In the genomic region with DNA sequence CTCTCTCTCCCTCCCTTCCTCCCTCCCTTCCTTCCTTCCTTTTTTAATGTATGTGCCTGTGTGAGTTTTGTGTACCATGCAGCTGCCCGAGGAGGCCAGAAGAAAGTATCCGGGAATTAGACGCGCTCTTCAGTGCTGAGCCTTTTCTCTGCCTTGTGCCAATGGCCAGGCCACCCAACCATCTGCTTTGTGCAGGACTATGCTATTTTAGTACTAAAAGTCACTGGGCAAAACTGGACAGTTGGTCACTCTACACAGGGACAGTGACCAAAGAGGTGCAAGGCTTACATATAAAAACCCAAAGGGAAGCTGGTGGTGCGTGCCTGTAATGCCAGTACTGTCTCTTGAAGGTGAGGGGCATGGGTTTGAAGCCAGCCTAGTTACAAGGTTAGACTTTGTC, we compare ENCODE assay signal across 30 mouse cellular contexts. TPM values are rescaled to one million over a fixed set of nuclear protein-coding genes. Genes with fewer than 3 reads are reported as not detected.
A peak's percentile ranks its signal among the peaks of the same experiment; 100 is the strongest.
DNase-seq lines count a peak whose midpoint lies in the region; ATAC-seq and TF ChIP-seq lines count a peak whose summit lies in the region.
"Had no signal": no experiment of that assay in that cellular context is flagged by ENCODE, and none has a peak within 500 bp of the region (broad histone marks: within the 10 kb centered on the region; RNA-seq: fewer than 3 reads in every experiment).

No protein-coding gene starts in this region.

- H3K9ac ChIP-seq in hindbrain, postnatal 0 days (replicated peaks; ENCODE audit: low read length): no peak overlapping the region
- H3K9ac ChIP-seq: embryonic facial prominence, embryonic 13.5 days; kidney, embryonic 15.5 days; limb, embryonic 13.5 days; liver, embryonic 13.5 days; neural tube, embryonic 12.5 days had no signal

- peak overlapping the region; percentile 73; the same call in 1 of the 2 replicates for H3K27ac ChIP-seq in layer of hippocampus, adult 2 months
- peak overlapping the region; percentile 61; the same call in 1 of the 2 replicates for H3K27ac ChIP-seq in limb, embryonic 10.5 days
- no peak overlapping the region for H3K27ac ChIP-seq in hindbrain, postnatal 0 days
- H3K27ac ChIP-seq: embryonic facial prominence, embryonic 13.5 days; hindbrain, embryonic 10.5 days; kidney, embryonic 15.5 days; liver, embryonic 13.5 days; neural tube, embryonic 12.5 days had no signal

- no peak for ATAC-seq in hindbrain, postnatal 0 days
- ATAC-seq: activated CD4-positive, CD25-positive, alpha-beta regulatory T cell, adult 4 months; forebrain, embryonic 14.5 days; hindbrain, embryonic 16.5 days; intestine, postnatal 0 days had no signal

- intact Hi-C loops in left cerebral cortex, postnatal 25 days (cut with DNase I): no loop called here

- H3K4me1 ChIP-seq in limb, embryonic 10.5 days: peaks cover 48% of the 10 kb centered on the region
- peaks cover 7% of the 10 kb centered on the region; the same call in 1 of the 2 replicates for H3K4me1 ChIP-seq in hindbrain, postnatal 0 days (ENCODE audit: insufficient read depth, low read length)

- no peaks in the 10 kb centered on the region for H3K9me3 ChIP-seq in limb, embryonic 10.5 days (replicated peaks)
- no peaks in the 10 kb centered on the region for H3K9me3 ChIP-seq in hindbrain, postnatal 0 days (ENCODE audit: low read length)
- H3K9me3 ChIP-seq: embryonic facial prominence, embryonic 13.5 days; hindbrain, embryonic 10.5 days; kidney, embryonic 15.5 days; limb, embryonic 13.5 days; liver, embryonic 13.5 days; neural tube, embryonic 12.5 days had no signal

- DNase-seq in layer of hippocampus, adult 2 months (ENCODE audit: low spot score in 2 of 2): no peak
- no peak for DNase-seq in layer of hippocampus, adult 9-11 months
- DNase-seq in brain, adult 2 months (ENCODE audit: low read depth, low spot score): peak; percentile 95
- DNase-seq in cerebellum, adult 9-10 months: peak; percentile 89
- DNase-seq in limb, embryonic 10.5 days (ENCODE audit: low spot score): no peak
- no peak for DNase-seq in kidney, postnatal 14 days
- DNase-seq in left cerebral cortex, postnatal 25 days (ENCODE audit: low spot score in 2 of 2): no peak
- DNase-seq in hindbrain, postnatal 0 days (ENCODE audit: low spot score): no peak
- DNase-seq: adrenal gland, adult 8-10 months; embryo, embryonic 11 days; heart, postnatal 10 days; kidney, postnatal 4 days; liver, embryonic 13.5 days; lung, adult 2 months; lung, postnatal 14 days; midbrain, embryonic 14.5 days; right cerebral cortex, postnatal 25 days; spleen, adult 18-20 months; thymus, postnatal 25 days had no signal

- no peak overlapping the region for H3K4me2 ChIP-seq in hindbrain, postnatal 0 days (ENCODE audit: low read depth, low read length)
- H3K4me2 ChIP-seq: embryonic facial prominence, embryonic 13.5 days; heart, embryonic 11.5 days; kidney, embryonic 15.5 days; limb, embryonic 13.5 days; liver, embryonic 13.5 days; neural tube, embryonic 12.5 days had no signal

- WGBS in limb, embryonic 10.5 days: 82% methylated on average over 5 of the region's 5 CpGs
- WGBS in hindbrain, postnatal 0 days: 57% methylated on average over 5 of the region's 5 CpGs

- no peak overlapping the region for H3K4me3 ChIP-seq in layer of hippocampus, adult 2 months
- no peak overlapping the region for H3K4me3 ChIP-seq in limb, embryonic 10.5 days
- no peak overlapping the region for H3K4me3 ChIP-seq in hindbrain, postnatal 0 days (ENCODE audit: low read length)
- H3K4me3 ChIP-seq: embryonic facial prominence, embryonic 13.5 days; erythroblast, embryonic 14.5 days; hindbrain, embryonic 10.5 days; kidney, embryonic 15.5 days; limb, embryonic 13.5 days; liver, embryonic 13.5 days; neural tube, embryonic 12.5 days had no signal

- no peak for TF ChIP-seq CTCF in layer of hippocampus, adult 2 months (conservative IDR thresholded peaks at IDR 0.05)
- TF ChIP-seq CTCF in hindbrain, postnatal 0 days (IDR thresholded peaks at IDR 0.05; ENCODE audit: low read depth): no peak

- no peaks in the 10 kb centered on the region for H3K36me3 ChIP-seq in limb, embryonic 10.5 days
- no peaks in the 10 kb centered on the region for H3K36me3 ChIP-seq in hindbrain, postnatal 0 days (ENCODE audit: insufficient read depth, low read length)
- H3K36me3 ChIP-seq: embryonic facial prominence, embryonic 13.5 days; hindbrain, embryonic 10.5 days; kidney, embryonic 15.5 days; limb, embryonic 13.5 days; liver, embryonic 13.5 days; neural tube, embryonic 12.5 days had no signal

- peaks cover 17% of the 10 kb centered on the region for H3K27me3 ChIP-seq in limb, embryonic 10.5 days (ENCODE audit: low read depth, poor library complexity, severe bottlenecking)
- no peaks in the 10 kb centered on the region for H3K27me3 ChIP-seq in hindbrain, postnatal 0 days (ENCODE audit: insufficient read depth, low read length)
- H3K27me3 ChIP-seq: limb, embryonic 13.5 days; liver, embryonic 13.5 days; neural tube, embryonic 12.5 days had no signal

RNA-seq across cellular contexts. Expression of gene Slc2a3, which starts 33.2 kb away (rescaled TPM):
- 100 to 1,000 TPM; 104 to 109 TPM for total RNA-seq in layer of hippocampus, adult 2 months (2021)
- 61.3 and 74.0 TPM in 2 replicates for polyA plus RNA-seq in limb, embryonic 10.5 days (2016; fragmentation: Nextera tagmentation; extraction: Ambion mirVana)
- 100 to 1,000 TPM; 142 to 156 TPM for total RNA-seq in left cerebral cortex, postnatal 25 days (2021)
- total RNA-seq in hindbrain, postnatal 0 days (2014; rRNA removed): 108 and 129 TPM in 2 replicates
- polyA plus RNA-seq in hindbrain, postnatal 0 days (2015; fragmentation: Nextera tagmentation; extraction: Ambion mirVana): 48.9 and 49.7 TPM in 2 replicates

RNA-seq across cellular contexts. Expression of gene Foxj2, which starts 51.5 kb away (rescaled TPM):
- 10 to 100 TPM; 28.8 to 30.7 TPM for total RNA-seq in layer of hippocampus, adult 2 months (2021)
- 1.7 and 3.2 TPM in 2 replicates for polyA plus RNA-seq in limb, embryonic 10.5 days (2016; fragmentation: Nextera tagmentation; extraction: Ambion mirVana)
- 10 to 100 TPM; 27.1 to 28.6 TPM for total RNA-seq in left cerebral cortex, postnatal 25 days (2021)
- total RNA-seq in hindbrain, postnatal 0 days (2014; rRNA removed): 20.1 and 32.5 TPM in 2 replicates
- polyA plus RNA-seq in hindbrain, postnatal 0 days (2015; fragmentation: Nextera tagmentation; extraction: Ambion mirVana): 5.9 and 6.9 TPM in 2 replicates

Comparison
In these comparisons a context has a peak if more than half of its experiments do, and no peak if none do; other contexts are left out.
1. DNase-seq: peak in brain, adult 2 months (single experiment) and cerebellum, adult 9-10 months (single experiment); none in layer of hippocampus, adult 2 months (0 of 2), layer of hippocampus, adult 9-11 months (single experiment), limb, embryonic 10.5 days (single experiment), kidney, postnatal 14 days (single experiment), left cerebral cortex, postnatal 25 days (0 of 2) and hindbrain, postnatal 0 days (single experiment).